Mouse (Mus musculus) left cerebral cortex, postnatal 4 days (tissue): ENCODE measurements around the gene Impg2. TPM values are rescaled to one million over a fixed set of nuclear protein-coding genes. Genes with fewer than 3 reads are reported as not detected.

ENCODE experiments used
- DNase-seq: peaks from one replicate; pipeline ENCODE4 v3.0.0-alpha.2; 2022
- intact Hi-C: fragments of 180-260 bp; cut with DNase I; formaldehyde crosslinking; loops from one replicate; pipeline ENCODE4 v1.15.1; 2025
- total RNA-seq, 2 experiments: library from RNA; stranded (reverse); gene quantifications; 2 replicates each; pipeline ENCODE4 v1.2.3; 2021

The Impg2 gene
- total RNA-seq, 2 experiments from 2014 or later = 0.50 to 2.4 TPM

- intact Hi-C loops = no loop called here
- DNase-seq = no peak
Observed at GRCm38 (mm10) chr16:56298248-56298647, 94.1 kb downstream of the Impg2 start.

GRCm38 (mm10) chr16:56298836-56299235 lies 94.7 kb downstream of the Impg2 start:
- intact Hi-C loops = no loop called here
- no peak for DNase-seq

GRCm38 (mm10) chr16:56302996-56303395 lies 98.9 kb downstream of the Impg2 start:
- intact Hi-C loops = no loop called here
- no peak for DNase-seq

- no peak for DNase-seq
- intact Hi-C loops = no loop called here
Observed at GRCm38 (mm10) chr16:56304167-56304566, 100.1 kb downstream of the Impg2 start.

- intact Hi-C loops = no loop called here
- DNase-seq = no peak
Observed at GRCm38 (mm10) chr16:56307575-56307974, 103.5 kb downstream of the Impg2 start.

- no peak for DNase-seq
- intact Hi-C loops = loop anchor here (2.0 kb wide), 1 partner anchor 366 kb away; no protein-coding TSS in a partner anchor
Observed at GRCm38 (mm10) chr16:56311291-56311690, 107.2 kb downstream of the Impg2 start.

Other genes with a start within 250 kb of the Impg2 start
- gene Rpl24, start 238.0 kb upstream of the Impg2 start, total RNA-seq = 100 to 1,000 TPM; 527 to 578 TPM
- 10 to 100 TPM; 29.1 to 31.8 TPM for gene Zbtb11, start 230.4 kb upstream of the Impg2 start, total RNA-seq
- gene Pcnp, start 174.6 kb upstream of the Impg2 start, total RNA-seq = 100 to 1,000 TPM; 114 to 118 TPM
- 10 to 100 TPM; 10.3 to 11.2 TPM for gene Trmt10c, start 166.5 kb upstream of the Impg2 start, total RNA-seq
- 10 to 100 TPM; 54.3 to 65.4 TPM for gene Senp7, start 156.0 kb upstream of the Impg2 start, total RNA-seq